Mouse (Mus musculus): ENCODE results near the gene Ikzf4.

Gene Ikzf4

GRCm38 (mm10) chr10:128612433-128613153, 33.2 kb downstream of the Ikzf4 start:
- peak; percentile 95 for DNase-seq (ENCODE audit: low read depth)

- DNase-seq (ENCODE audit: low read depth), result no peak
Observed at GRCm38 (mm10) chr10:128606483-128606882, 39.3 kb downstream of the Ikzf4 start.

GRCm38 (mm10) chr10:128602470-128603128, 43.2 kb downstream of the Ikzf4 start:
- DNase-seq (ENCODE audit: low read depth), result no peak

- DNase-seq (ENCODE audit: low read depth), result no peak
Observed at GRCm38 (mm10) chr10:128601499-128601898, 44.3 kb downstream of the Ikzf4 start.

- no peak for DNase-seq (ENCODE audit: low read depth)
Observed at GRCm38 (mm10) chr10:128598476-128598875, 47.3 kb downstream of the Ikzf4 start.

- DNase-seq (ENCODE audit: low read depth), result no peak
Observed at GRCm38 (mm10) chr10:128592797-128593196, 53.0 kb downstream of the Ikzf4 start.

GRCm38 (mm10) chr10:128591436-128591835, 54.4 kb downstream of the Ikzf4 start:
- DNase-seq (ENCODE audit: low read depth), result no peak

- peak; percentile 67 for DNase-seq (ENCODE audit: low read depth)
Observed at GRCm38 (mm10) chr10:128590193-128590690, 55.5 kb downstream of the Ikzf4 start.

- peak; percentile 79 for DNase-seq (ENCODE audit: low read depth)
Observed at GRCm38 (mm10) chr10:128589464-128590192, 56.2 kb downstream of the Ikzf4 start, which contains the start of gene Erbb3. Gene Erbb3, minus strand, starts transcription at chr10:128589652.

GRCm38 (mm10) chr10:128588775-128589463, 56.9 kb downstream of the Ikzf4 start:
- peak; percentile 35 for DNase-seq (ENCODE audit: low read depth)

- no peak for DNase-seq (ENCODE audit: low read depth)
Observed at GRCm38 (mm10) chr10:128588136-128588535, 57.7 kb downstream of the Ikzf4 start.

GRCm38 (mm10) chr10:128587697-128588096, 58.1 kb downstream of the Ikzf4 start:
- DNase-seq (ENCODE audit: low read depth), result peak; percentile 33

GRCm38 (mm10) chr10:128587120-128587519, 58.7 kb downstream of the Ikzf4 start:
- DNase-seq (ENCODE audit: low read depth), result peak; percentile 23

- no peak for DNase-seq (ENCODE audit: low read depth)
Observed at GRCm38 (mm10) chr10:128586546-128586945, 59.2 kb downstream of the Ikzf4 start.

- DNase-seq (ENCODE audit: low read depth), result peak; percentile 28
Observed at GRCm38 (mm10) chr10:128584386-128584785, 61.4 kb downstream of the Ikzf4 start.

- DNase-seq (ENCODE audit: low read depth), result no peak
Observed at GRCm38 (mm10) chr10:128583644-128584043, 62.1 kb downstream of the Ikzf4 start.

All from induced T-regulatory cell, adult 2 months (primary cell).